Comparison of ENCODE assay signal across 21 mouse cellular contexts in genomic region chr15:95047486-95047885, GRCm38 (mm10).
DNase-seq lines count a peak whose midpoint lies in the region; ATAC-seq and TF ChIP-seq lines count a peak whose summit lies in the region.
"Had no signal": no experiment of that assay in that cellular context is flagged by ENCODE, and none has a peak within 500 bp of the region (broad histone marks: within the 10 kb centered on the region; RNA-seq: fewer than 3 reads in every experiment).

No protein-coding gene starts in this region.

- no peak for TF ChIP-seq CTCF in cerebellum, adult 2 months (IDR thresholded peaks at IDR 0.05; ENCODE audit: borderline replicate concordance, insufficient read depth, low read depth, low read length)

- H3K27me3 ChIP-seq in cerebellum, adult 2 months (ENCODE audit: control insufficient read depth, insufficient read depth, low read length) = no peaks in the 10 kb centered on the region
- no peaks in the 10 kb centered on the region for H3K27me3 ChIP-seq in midbrain, embryonic 11.5 days (ENCODE audit: control insufficient read depth, insufficient read depth, low read length)
- H3K27me3 ChIP-seq: embryonic facial prominence, embryonic 13.5 days; embryonic facial prominence, embryonic 15.5 days; forebrain, embryonic 12.5 days had no signal

- no peaks in the 10 kb centered on the region for H3K9me3 ChIP-seq in midbrain, embryonic 11.5 days (ENCODE audit: control insufficient read depth, low read length)
- H3K9me3 ChIP-seq: embryonic facial prominence, embryonic 13.5 days; embryonic facial prominence, embryonic 15.5 days; forebrain, embryonic 10.5 days; forebrain, embryonic 12.5 days had no signal

- no peaks in the 10 kb centered on the region for H3K36me3 ChIP-seq in midbrain, embryonic 11.5 days (ENCODE audit: control insufficient read depth, insufficient read depth, low read length)
- H3K36me3 ChIP-seq: embryonic facial prominence, embryonic 13.5 days; embryonic facial prominence, embryonic 15.5 days; forebrain, embryonic 10.5 days; forebrain, embryonic 12.5 days had no signal

- TF ChIP-seq POLR2A in cerebellum, adult 2 months (IDR thresholded peaks at IDR 0.05; ENCODE audit: borderline replicate concordance, insufficient read depth, low read length) = no peak

- DNase-seq in cerebellum, adult 11-12 months = peak; percentile 42
- no peak for DNase-seq in cerebellum, adult 11 months
- DNase-seq in cerebellum, adult 2 months = peak; percentile 40 to 71
- DNase-seq in cerebellum, adult 8-10 months = no peak
- peak; percentile 55 for DNase-seq in brain, adult 2 months (ENCODE audit: low read depth, low spot score)
- peak; percentile 46 to 50 for DNase-seq in cerebellum, postnatal 10 days
- no peak for DNase-seq in midbrain, embryonic 11.5 days (ENCODE audit: low spot score, missing footprints)
- DNase-seq in heart, adult 11 months = no peak
- DNase-seq: adrenal gland, adult 2 months; adrenal gland, postnatal 10 days; adrenal gland, postnatal 25 days; B cell, adult 2 months; embryo, embryonic 11 days; gastrocnemius, adult 2 months had no signal

- H3K27ac ChIP-seq in cerebellum, adult 2 months (ENCODE audit: insufficient read depth, low read length) = no peak overlapping the region
- no peak overlapping the region for H3K27ac ChIP-seq in midbrain, embryonic 11.5 days (ENCODE audit: low read depth, low read length)
- H3K27ac ChIP-seq: embryonic facial prominence, embryonic 13.5 days; embryonic facial prominence, embryonic 15.5 days; forebrain, embryonic 10.5 days; forebrain, embryonic 12.5 days; gastrocnemius, adult 2 months had no signal

- H3K4me1 ChIP-seq in cerebellum, adult 2 months (ENCODE audit: control insufficient read depth, insufficient read depth, low read length) = peaks cover 17% of the 10 kb centered on the region
- H3K4me1 ChIP-seq in midbrain, embryonic 11.5 days (ENCODE audit: control insufficient read depth, insufficient read depth, low read length) = no peaks in the 10 kb centered on the region
- H3K4me1 ChIP-seq: embryonic facial prominence, embryonic 15.5 days; forebrain, embryonic 10.5 days; forebrain, embryonic 12.5 days had no signal

- ATAC-seq in midbrain, embryonic 11.5 days (ENCODE audit: low FRiP score) = no peak
- ATAC-seq: forebrain, embryonic 14.5 days; forebrain, embryonic 16.5 days had no signal

- no peak overlapping the region for H3K4me3 ChIP-seq in cerebellum, adult 2 months (replicated peaks; ENCODE audit: insufficient read depth, low read depth, low read length)
- no peak overlapping the region for H3K4me3 ChIP-seq in midbrain, embryonic 11.5 days (ENCODE audit: low read depth, low read length)
- H3K4me3 ChIP-seq: embryonic facial prominence, embryonic 13.5 days; embryonic facial prominence, embryonic 15.5 days; erythroblast, embryonic 14.5 days; forebrain, embryonic 10.5 days; forebrain, embryonic 12.5 days; gastrocnemius, adult 2 months had no signal

- no peak overlapping the region for H3K9ac ChIP-seq in midbrain, embryonic 11.5 days (ENCODE audit: low read length)
- H3K9ac ChIP-seq: embryonic facial prominence, embryonic 13.5 days; embryonic facial prominence, embryonic 15.5 days; forebrain, embryonic 12.5 days had no signal

- WGBS in cerebellum, adult 2 months = 67% methylated on average over 2 of the region's 2 CpGs
- WGBS in midbrain, embryonic 11.5 days = 94% methylated on average over 2 of the region's 2 CpGs

- H3K4me2 ChIP-seq in midbrain, embryonic 11.5 days = no peak overlapping the region
- H3K4me2 ChIP-seq: embryonic facial prominence, embryonic 13.5 days; embryonic facial prominence, embryonic 15.5 days; forebrain, embryonic 12.5 days had no signal

Comparison
In these comparisons a context has a peak if more than half of its experiments do, and no peak if none do; other contexts are left out.
1. DNase-seq: peak in cerebellum, adult 11-12 months (single experiment), cerebellum, adult 2 months (2 of 2), brain, adult 2 months (single experiment) and cerebellum, postnatal 10 days (2 of 2); none in cerebellum, adult 11 months (single experiment), cerebellum, adult 8-10 months (single experiment), midbrain, embryonic 11.5 days (single experiment) and heart, adult 11 months (single experiment).